Mouse (Mus musculus) retina, adult 2 months (tissue): ENCODE data around the gene Mllt11.
"Not testable (repeated sequence)": the region's sequence is repeated elsewhere in the genome, so short reads cannot be mapped to it uniquely, and the experiment has no call there.

Experiments
- DNase-seq: peaks from one replicate; pipeline ENCODE4 v3.0.0-alpha.2; 2012; ENCODE audit warnings: low read depth, low spot score

The Mllt11 gene

GRCm38 (mm10) chr3:95217255-95218134 is 14.5 kb downstream of the Mllt11 start, which contains the start of gene Gabpb2:
TSS of gene Gabpb2 (minus strand) at chr3:95217916.
- DNase-seq = peak; percentile 80

- no peak for DNase-seq
Measured at GRCm38 (mm10) chr3:95216655-95217254, 15.2 kb downstream of the Mllt11 start.

GRCm38 (mm10) chr3:95213609-95213975 is 18.4 kb downstream of the Mllt11 start:
- DNase-seq = no peak

- not testable (repeated sequence) for DNase-seq
Measured at GRCm38 (mm10) chr3:95212889-95213608, 18.9 kb downstream of the Mllt11 start.

- DNase-seq = no peak
Measured at GRCm38 (mm10) chr3:95210585-95210984, 21.4 kb downstream of the Mllt11 start.

- DNase-seq = no peak
Measured at GRCm38 (mm10) chr3:95208286-95208685, 23.7 kb downstream of the Mllt11 start.

- DNase-seq = no peak
Measured at GRCm38 (mm10) chr3:95203880-95204279, 28.1 kb downstream of the Mllt11 start.

- no peak for DNase-seq
Measured at GRCm38 (mm10) chr3:95200562-95200961, 31.4 kb downstream of the Mllt11 start.

GRCm38 (mm10) chr3:95200132-95200531 is 31.8 kb downstream of the Mllt11 start:
- no peak for DNase-seq

GRCm38 (mm10) chr3:95199101-95199500 is 32.9 kb downstream of the Mllt11 start:
- DNase-seq = no peak

GRCm38 (mm10) chr3:95195772-95196171 is 36.2 kb downstream of the Mllt11 start:
- no peak for DNase-seq

GRCm38 (mm10) chr3:95194721-95195135 is 37.2 kb downstream of the Mllt11 start:
- DNase-seq = no peak

- DNase-seq = no peak
Measured at GRCm38 (mm10) chr3:95186888-95187287, 45.1 kb downstream of the Mllt11 start.

GRCm38 (mm10) chr3:95186100-95186499 is 45.9 kb downstream of the Mllt11 start:
- DNase-seq = no peak

- DNase-seq = no peak
Measured at GRCm38 (mm10) chr3:95184796-95185577, 47.0 kb downstream of the Mllt11 start.

- DNase-seq = no peak
Measured at GRCm38 (mm10) chr3:95181841-95182240, 50.1 kb downstream of the Mllt11 start.

- no peak for DNase-seq
Measured at GRCm38 (mm10) chr3:95179890-95180289, 52.1 kb downstream of the Mllt11 start.

- no peak for DNase-seq
Measured at GRCm38 (mm10) chr3:95178948-95179347, 53.0 kb downstream of the Mllt11 start.

GRCm38 (mm10) chr3:95177583-95177982 is 54.4 kb downstream of the Mllt11 start:
- DNase-seq = no peak

- no peak for DNase-seq
Measured at GRCm38 (mm10) chr3:95176500-95176899, 55.5 kb downstream of the Mllt11 start.

- no peak for DNase-seq
Measured at GRCm38 (mm10) chr3:95174011-95174592, 57.9 kb downstream of the Mllt11 start.
